Mouse (Mus musculus): ENCODE measurements around the gene Notch3. TPM values are rescaled to one million over a fixed set of nuclear protein-coding genes. Genes with fewer than 3 reads are reported as not detected.

Notch3 gene
- polyA plus RNA-seq, 1 experiment from 2014 or later: 21.5 TPM

- peak overlapping the region; percentile 86 for H3K9ac ChIP-seq (replicated peaks)
- peaks cover 10% of the 10 kb centered on the region; the same call in 1 of the 2 replicates for H3K36me3 ChIP-seq
- ATAC-seq (ENCODE audit: insufficient number of reproducible peaks, insufficient read depth, low FRiP score, low TSS enrichment, low read depth): peak; percentile 72
- H3K4me3 ChIP-seq (replicated peaks): peak overlapping the region; percentile 77
- peaks cover 49% of the 10 kb centered on the region for H3K4me1 ChIP-seq (replicated peaks)
- H3K4me2 ChIP-seq: peak overlapping the region; percentile 84
- WGBS: 5% methylated on average over 9 of the region's 9 CpGs
- H3K27me3 ChIP-seq: peaks cover 5% of the 10 kb centered on the region; the same call in 1 of the 2 replicates
- no peaks in the 10 kb centered on the region for H3K9me3 ChIP-seq
- H3K27ac ChIP-seq: peak overlapping the region; percentile 95
These were observed 1.3 kb downstream of the Notch3 start for GRCm38 (mm10) chr17:32165266-32165802.

- Histone ChIP-seq H3K27ac (peak overlapping the region; percentile 95; the same call in 1 of the 2 replicates), H3K4me2 (peak overlapping the region; percentile 84), H3K4me1 (replicated peaks) (peaks cover 49% of the 10 kb centered on the region), H3K4me3 (replicated peaks) (0 out of 2 replicates have a peak overlapping the region, but pooled peaks have one; percentile 77), H3K9me3 (no peaks in the 10 kb centered on the region), H3K36me3 (peaks cover 11% of the 10 kb centered on the region; the same call in 1 of the 2 replicates), H3K27me3 (peaks cover 5% of the 10 kb centered on the region; the same call in 1 of the 2 replicates), H3K9ac (replicated peaks) (no peak overlapping the region)
- no peak for ATAC-seq (ENCODE audit: insufficient number of reproducible peaks, insufficient read depth, low FRiP score, low TSS enrichment, low read depth)
These were observed 1.9 kb downstream of the Notch3 start for GRCm38 (mm10) chr17:32164780-32165179.

GRCm38 (mm10) chr17:32163910-32164650 lies 2.6 kb downstream of the Notch3 start:
- Histone ChIP-seq H3K4me2 (0 out of 2 replicates have a peak overlapping the region, but pooled peaks have one; percentile 8), H3K9me3 (no peaks in the 10 kb centered on the region), H3K9ac (replicated peaks) (no peak overlapping the region), H3K27me3 (peaks cover 5% of the 10 kb centered on the region; the same call in 1 of the 2 replicates), H3K27ac (no peak overlapping the region), H3K4me3 (replicated peaks) (no peak overlapping the region), H3K36me3 (peaks cover 11% of the 10 kb centered on the region; the same call in 1 of the 2 replicates), H3K4me1 (replicated peaks) (peaks cover 49% of the 10 kb centered on the region)
- ATAC-seq (ENCODE audit: insufficient number of reproducible peaks, insufficient read depth, low FRiP score, low TSS enrichment, low read depth): no peak
- WGBS: 61% methylated on average over 6 of the region's 6 CpGs

- Histone ChIP-seq H3K4me3 (replicated peaks) (peak overlapping the region; percentile 45), H3K4me1 (replicated peaks) (peaks cover 43% of the 10 kb centered on the region), H3K4me2 (peak overlapping the region; percentile 85), H3K9me3 (no peaks in the 10 kb centered on the region), H3K9ac (replicated peaks) (peak overlapping the region; percentile 55), H3K27me3 (peaks cover 5% of the 10 kb centered on the region; the same call in 1 of the 2 replicates), H3K36me3 (peaks cover 27% of the 10 kb centered on the region), H3K27ac (no peak overlapping the region)
- ATAC-seq (ENCODE audit: insufficient number of reproducible peaks, insufficient read depth, low FRiP score, low TSS enrichment, low read depth): no peak; the same call in 1 of the 2 replicates
- WGBS: 3% methylated on average over 58 of the region's 58 CpGs
These were observed 4.4 kb downstream of the Notch3 start for GRCm38 (mm10) chr17:32162112-32162850.

- Histone ChIP-seq H3K27ac (no peak overlapping the region), H3K27me3 (peaks cover 5% of the 10 kb centered on the region; the same call in 1 of the 2 replicates), H3K9ac (replicated peaks) (no peak overlapping the region), H3K4me2 (no peak overlapping the region), H3K9me3 (no peaks in the 10 kb centered on the region), H3K36me3 (peaks cover 39% of the 10 kb centered on the region), H3K4me3 (replicated peaks) (no peak overlapping the region), H3K4me1 (replicated peaks) (peaks cover 38% of the 10 kb centered on the region)
- no peak for ATAC-seq (ENCODE audit: insufficient number of reproducible peaks, insufficient read depth, low FRiP score, low TSS enrichment, low read depth)
- WGBS: 87% methylated on average over 4 of the region's 4 CpGs
These were observed 5.8 kb downstream of the Notch3 start for GRCm38 (mm10) chr17:32160882-32161281.

- Histone ChIP-seq H3K27me3 (peaks cover 5% of the 10 kb centered on the region; the same call in 1 of the 2 replicates), H3K9ac (replicated peaks) (no peak overlapping the region), H3K27ac (no peak overlapping the region), H3K36me3 (peaks cover 60% of the 10 kb centered on the region), H3K9me3 (no peaks in the 10 kb centered on the region), H3K4me3 (replicated peaks) (no peak overlapping the region), H3K4me1 (replicated peaks) (peaks cover 22% of the 10 kb centered on the region), H3K4me2 (no peak overlapping the region)
- ATAC-seq (ENCODE audit: insufficient number of reproducible peaks, insufficient read depth, low FRiP score, low TSS enrichment, low read depth): no peak
- WGBS: 95% methylated on average over 13 of the region's 13 CpGs
These were observed 7.8 kb downstream of the Notch3 start for GRCm38 (mm10) chr17:32158841-32159240.

- H3K4me3 ChIP-seq (replicated peaks): no peak overlapping the region
- no peaks in the 10 kb centered on the region for H3K9me3 ChIP-seq
- no peak for ATAC-seq (ENCODE audit: insufficient number of reproducible peaks, insufficient read depth, low FRiP score, low TSS enrichment, low read depth)
- WGBS: 95% methylated on average over 8 of the region's 8 CpGs
- no peaks in the 10 kb centered on the region for H3K4me1 ChIP-seq (replicated peaks)
- peaks cover 98% of the 10 kb centered on the region for H3K36me3 ChIP-seq
- no peaks in the 10 kb centered on the region for H3K27me3 ChIP-seq
- no peak overlapping the region for H3K4me2 ChIP-seq
- no peak overlapping the region for H3K27ac ChIP-seq
- no peak overlapping the region for H3K9ac ChIP-seq (replicated peaks)
These were observed 19.9 kb downstream of the Notch3 start for GRCm38 (mm10) chr17:32146718-32147117.

- H3K9ac ChIP-seq (replicated peaks): no peak overlapping the region; the same call in 1 of the 2 replicates
- H3K4me1 ChIP-seq (replicated peaks): no peaks in the 10 kb centered on the region
- H3K27me3 ChIP-seq: no peaks in the 10 kb centered on the region
- peak overlapping the region; percentile 17; the same call in 1 of the 2 replicates for H3K27ac ChIP-seq
- H3K4me3 ChIP-seq (replicated peaks): peak overlapping the region; percentile 12; the same call in 1 of the 2 replicates
- 24% methylated on average over 39 of the region's 39 CpGs for WGBS
- ATAC-seq (ENCODE audit: insufficient number of reproducible peaks, insufficient read depth, low FRiP score, low TSS enrichment, low read depth): peak; percentile 15; the same call in 1 of the 2 replicates
- H3K36me3 ChIP-seq: peaks cover 99% of the 10 kb centered on the region
- H3K9me3 ChIP-seq: no peaks in the 10 kb centered on the region
- H3K4me2 ChIP-seq: peak overlapping the region; percentile 32
These were observed 23.5 kb downstream of the Notch3 start for GRCm38 (mm10) chr17:32142907-32143854.

GRCm38 (mm10) chr17:32142234-32142633 lies 24.4 kb downstream of the Notch3 start:
- Histone ChIP-seq H3K4me2 (no peak overlapping the region), H3K9ac (replicated peaks) (no peak overlapping the region), H3K4me3 (replicated peaks) (no peak overlapping the region), H3K27me3 (no peaks in the 10 kb centered on the region), H3K4me1 (replicated peaks) (no peaks in the 10 kb centered on the region), H3K27ac (no peak overlapping the region), H3K9me3 (no peaks in the 10 kb centered on the region), H3K36me3 (peaks cover 99% of the 10 kb centered on the region)
- 90% methylated on average over 1 of the region's 1 CpGs for WGBS
- ATAC-seq (ENCODE audit: insufficient number of reproducible peaks, insufficient read depth, low FRiP score, low TSS enrichment, low read depth): no peak

- no peaks in the 10 kb centered on the region for H3K9me3 ChIP-seq
- H3K4me1 ChIP-seq (replicated peaks): no peaks in the 10 kb centered on the region
- H3K4me3 ChIP-seq (replicated peaks): no peak overlapping the region
- no peak; the same call in 1 of the 2 replicates for ATAC-seq (ENCODE audit: insufficient number of reproducible peaks, insufficient read depth, low FRiP score, low TSS enrichment, low read depth)
- 94% methylated on average over 16 of the region's 16 CpGs for WGBS
- H3K9ac ChIP-seq (replicated peaks): no peak overlapping the region
- H3K27me3 ChIP-seq: no peaks in the 10 kb centered on the region
- peaks cover 100% of the 10 kb centered on the region for H3K36me3 ChIP-seq
- no peak overlapping the region for H3K4me2 ChIP-seq
- no peak overlapping the region for H3K27ac ChIP-seq
These were observed 33.3 kb downstream of the Notch3 start for GRCm38 (mm10) chr17:32133375-32133774.
